Mouse (Mus musculus) gastrocnemius, adult 8-10 months (tissue): Measurements from ENCODE around the gene Rhbdd3. TPM values are rescaled to one million over a fixed set of nuclear protein-coding genes. Genes with fewer than 3 reads are reported as not detected.
"Not testable (repeated sequence)": the region's sequence is repeated elsewhere in the genome, so short reads cannot be mapped to it uniquely, and the experiment has no call there.

ENCODE experiments used
- DNase-seq, 2 experiments: peaks; one replicate each; pipeline ENCODE4 v3.0.0; 2022; ENCODE audit warnings: low spot score in 2 of 2
- total RNA-seq, 4 experiments: library from RNA; stranded (reverse); gene quantifications; 2 replicates each; pipeline ENCODE4 v1.2.4; 2022

Gene Rhbdd3
- total RNA-seq, 4 experiments from 2014 or later, result 33.1 to 43.7 (median 34.2) TPM

GRCm38 (mm10) chr11:5064282-5065055, 34.3 kb upstream of the Rhbdd3 start:
- no peak for DNase-seq

GRCm38 (mm10) chr11:5065056-5065821, 33.5 kb upstream of the Rhbdd3 start, which contains the start of gene Gas2l1:
TSS of gene Gas2l1 (minus strand) at chr11:5065327.
- peak; percentile 85 to 86 for DNase-seq

GRCm38 (mm10) chr11:5067063-5067462, 31.7 kb upstream of the Rhbdd3 start:
- DNase-seq, result no peak

GRCm38 (mm10) chr11:5068126-5068971, 30.4 kb upstream of the Rhbdd3 start:
- DNase-seq, result no peak

GRCm38 (mm10) chr11:5074882-5075281, 23.8 kb upstream of the Rhbdd3 start:
- DNase-seq, result no peak

- DNase-seq, result no peak
Measured at GRCm38 (mm10) chr11:5075760-5076159, 23.0 kb upstream of the Rhbdd3 start.

GRCm38 (mm10) chr11:5076843-5077242, 21.9 kb upstream of the Rhbdd3 start:
- not testable (repeated sequence) for DNase-seq

- DNase-seq, result no peak
Measured at GRCm38 (mm10) chr11:5089147-5089546, 9.6 kb upstream of the Rhbdd3 start.

GRCm38 (mm10) chr11:5091706-5092105, 7.0 kb upstream of the Rhbdd3 start:
- DNase-seq, result no peak

GRCm38 (mm10) chr11:5095877-5096276, 2.8 kb upstream of the Rhbdd3 start:
- DNase-seq, result no peak

- DNase-seq, result no peak
Measured at GRCm38 (mm10) chr11:5096480-5097020, 2.2 kb upstream of the Rhbdd3 start.

- no peak for DNase-seq
Measured at GRCm38 (mm10) chr11:5098035-5098735, 541 bp upstream of the Rhbdd3 start.

- peak; percentile 67 to 76 for DNase-seq
Measured at GRCm38 (mm10) chr11:5099576-5100183, 954 bp downstream of the Rhbdd3 start.

GRCm38 (mm10) chr11:5100283-5100682, 1.6 kb downstream of the Rhbdd3 start:
- DNase-seq, result no peak

GRCm38 (mm10) chr11:5100801-5101200, 2.1 kb downstream of the Rhbdd3 start:
- no peak for DNase-seq

- no peak for DNase-seq
Measured at GRCm38 (mm10) chr11:5101641-5102040, 2.9 kb downstream of the Rhbdd3 start.

GRCm38 (mm10) chr11:5102384-5102783, 3.7 kb downstream of the Rhbdd3 start:
- DNase-seq, result no peak

- no peak for DNase-seq
Measured at GRCm38 (mm10) chr11:5103986-5104509, 5.3 kb downstream of the Rhbdd3 start.

GRCm38 (mm10) chr11:5109441-5109840, 10.7 kb downstream of the Rhbdd3 start:
- no peak for DNase-seq

- DNase-seq, result no peak
Measured at GRCm38 (mm10) chr11:5113645-5114044, 14.9 kb downstream of the Rhbdd3 start.
